Mouse (Mus musculus): ENCODE data around the gene Stum. TPM values are rescaled to one million over a fixed set of nuclear protein-coding genes. Genes with fewer than 3 reads are reported as not detected.

Gene Stum
- polyA plus RNA-seq, 1 experiment from 2014 or later: 0.14 TPM

- ATAC-seq (replicated peaks; ENCODE audit: low FRiP score) (no peak), DNase-seq (ENCODE audit: low spot score) (no peak)
- no peak overlapping the region for H3K4me3 ChIP-seq (ENCODE audit: low read depth, low read length)
- no peaks in the 10 kb centered on the region for H3K9me3 ChIP-seq (ENCODE audit: control insufficient read depth, low read length)
- 58% methylated on average over 5 of the region's 5 CpGs for WGBS
- no peak overlapping the region for H3K4me2 ChIP-seq
- H3K27me3 ChIP-seq (replicated peaks; ENCODE audit: control insufficient read depth, insufficient read depth, low read length): no peaks in the 10 kb centered on the region; the same call in none of the 2 replicates
- H3K4me1 ChIP-seq (replicated peaks; ENCODE audit: control insufficient read depth, insufficient read depth, low read length): no peaks in the 10 kb centered on the region
- no peak overlapping the region for H3K27ac ChIP-seq (ENCODE audit: low read depth, low read length)
- no peak overlapping the region for H3K9ac ChIP-seq (ENCODE audit: low read depth, low read length)
- no peaks in the 10 kb centered on the region for H3K36me3 ChIP-seq (ENCODE audit: control insufficient read depth, insufficient read depth, low read length)
Measured at GRCm38 (mm10) chr1:180460721-180461120, 22.6 kb downstream of the Stum start.

DNA sequence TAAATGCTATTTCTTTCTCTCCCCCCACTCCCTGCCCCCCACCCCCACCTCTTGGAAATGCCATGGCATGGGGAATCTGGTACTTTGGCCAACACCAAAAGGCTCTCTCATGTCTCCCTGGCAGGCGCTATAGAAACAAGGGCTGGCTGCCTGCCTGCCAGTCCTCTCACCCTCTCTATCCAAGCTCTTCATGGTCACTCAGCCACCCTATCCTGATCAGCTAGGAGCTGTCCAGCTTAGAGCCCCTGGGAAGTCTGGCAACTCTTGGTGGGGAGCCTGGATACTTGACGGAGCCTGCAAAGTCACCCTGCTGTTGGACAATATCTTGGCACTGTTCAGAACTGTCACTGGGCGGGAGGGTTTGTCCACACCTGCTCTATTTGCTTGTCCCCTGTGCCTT lies 24.6 kb downstream of the Stum start:
- Histone ChIP-seq H3K4me1 (replicated peaks; ENCODE audit: control insufficient read depth, insufficient read depth, low read length) (no peaks in the 10 kb centered on the region), H3K27me3 (replicated peaks; ENCODE audit: control insufficient read depth, insufficient read depth, low read length) (peaks cover 4% of the 10 kb centered on the region), H3K4me2 (no peak overlapping the region), H3K9ac (ENCODE audit: low read depth, low read length) (no peak overlapping the region), H3K9me3 (ENCODE audit: control insufficient read depth, low read length) (no peaks in the 10 kb centered on the region), H3K4me3 (ENCODE audit: low read depth, low read length) (no peak overlapping the region), H3K36me3 (ENCODE audit: control insufficient read depth, insufficient read depth, low read length) (no peaks in the 10 kb centered on the region), H3K27ac (ENCODE audit: low read depth, low read length) (no peak overlapping the region)
- no peak for ATAC-seq (replicated peaks; ENCODE audit: low FRiP score)
- 53% methylated on average over 3 of the region's 3 CpGs for WGBS
- DNase-seq (ENCODE audit: low spot score): no peak

DNA sequence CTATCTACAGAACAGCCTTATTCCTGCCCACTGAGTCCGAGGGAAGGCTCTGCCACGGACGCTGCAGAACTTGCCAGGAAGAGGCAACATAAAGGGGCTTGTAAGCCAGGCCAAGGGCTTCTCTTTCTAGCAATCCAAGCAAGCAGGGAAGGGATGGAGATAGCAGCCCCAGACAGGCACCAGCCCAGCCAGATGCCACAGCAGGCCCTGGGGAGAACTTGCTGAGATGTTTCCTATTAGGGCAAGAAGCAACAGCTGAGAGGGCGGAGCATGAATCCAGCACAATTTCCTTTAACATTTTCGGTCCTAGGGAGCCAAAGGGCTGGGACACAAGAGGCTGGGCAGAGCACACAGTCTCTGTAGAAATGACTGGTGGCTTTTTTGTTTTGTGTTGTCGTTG lies 25.0 kb downstream of the Stum start:
- no peak for ATAC-seq (replicated peaks; ENCODE audit: low FRiP score)
- DNase-seq (ENCODE audit: low spot score): no peak
- Histone ChIP-seq H3K4me3 (ENCODE audit: low read depth, low read length) (no peak overlapping the region), H3K27me3 (replicated peaks; ENCODE audit: control insufficient read depth, insufficient read depth, low read length) (peaks cover 4% of the 10 kb centered on the region), H3K4me1 (replicated peaks; ENCODE audit: control insufficient read depth, insufficient read depth, low read length) (no peaks in the 10 kb centered on the region), H3K36me3 (ENCODE audit: control insufficient read depth, insufficient read depth, low read length) (no peaks in the 10 kb centered on the region), H3K9ac (ENCODE audit: low read depth, low read length) (no peak overlapping the region), H3K27ac (ENCODE audit: low read depth, low read length) (no peak overlapping the region), H3K9me3 (ENCODE audit: control insufficient read depth, low read length) (no peaks in the 10 kb centered on the region), H3K4me2 (no peak overlapping the region)
- WGBS: 56% methylated on average over 6 of the region's 6 CpGs

GRCm38 (mm10) chr1:180449641-180450040 lies 33.7 kb downstream of the Stum start:
- Histone ChIP-seq H3K27me3 (replicated peaks; ENCODE audit: control insufficient read depth, insufficient read depth, low read length) (peaks cover 2% of the 10 kb centered on the region; the same call in 1 of the 2 replicates), H3K27ac (ENCODE audit: low read depth, low read length) (no peak overlapping the region), H3K9ac (ENCODE audit: low read depth, low read length) (no peak overlapping the region), H3K4me1 (replicated peaks; ENCODE audit: control insufficient read depth, insufficient read depth, low read length) (no peaks in the 10 kb centered on the region), H3K9me3 (ENCODE audit: control insufficient read depth, low read length) (no peaks in the 10 kb centered on the region), H3K36me3 (ENCODE audit: control insufficient read depth, insufficient read depth, low read length) (no peaks in the 10 kb centered on the region), H3K4me3 (ENCODE audit: low read depth, low read length) (no peak overlapping the region), H3K4me2 (no peak overlapping the region)
- DNase-seq (ENCODE audit: low spot score): no peak
- WGBS: 43% methylated on average over 2 of the region's 2 CpGs
- no peak for ATAC-seq (replicated peaks; ENCODE audit: low FRiP score)

GRCm38 (mm10) chr1:180444411-180444810 lies 38.9 kb downstream of the Stum start:
- H3K9ac ChIP-seq (ENCODE audit: low read depth, low read length): no peak overlapping the region
- no peaks in the 10 kb centered on the region for H3K36me3 ChIP-seq (ENCODE audit: control insufficient read depth, insufficient read depth, low read length)
- no peak overlapping the region for H3K4me3 ChIP-seq (ENCODE audit: low read depth, low read length)
- no peaks in the 10 kb centered on the region for H3K9me3 ChIP-seq (ENCODE audit: control insufficient read depth, low read length)
- DNase-seq (ENCODE audit: low spot score) (no peak), ATAC-seq (replicated peaks; ENCODE audit: low FRiP score) (no peak)
- 0 out of 2 replicates have a peak, but pooled peaks cover 4% of the 10 kb centered on the region for H3K27me3 ChIP-seq (replicated peaks; ENCODE audit: control insufficient read depth, insufficient read depth, low read length)
- 72% methylated on average over 3 of the region's 3 CpGs for WGBS
- H3K4me1 ChIP-seq (replicated peaks; ENCODE audit: control insufficient read depth, insufficient read depth, low read length): no peaks in the 10 kb centered on the region
- H3K27ac ChIP-seq (ENCODE audit: low read depth, low read length): no peak overlapping the region
- H3K4me2 ChIP-seq: no peak overlapping the region

DNA sequence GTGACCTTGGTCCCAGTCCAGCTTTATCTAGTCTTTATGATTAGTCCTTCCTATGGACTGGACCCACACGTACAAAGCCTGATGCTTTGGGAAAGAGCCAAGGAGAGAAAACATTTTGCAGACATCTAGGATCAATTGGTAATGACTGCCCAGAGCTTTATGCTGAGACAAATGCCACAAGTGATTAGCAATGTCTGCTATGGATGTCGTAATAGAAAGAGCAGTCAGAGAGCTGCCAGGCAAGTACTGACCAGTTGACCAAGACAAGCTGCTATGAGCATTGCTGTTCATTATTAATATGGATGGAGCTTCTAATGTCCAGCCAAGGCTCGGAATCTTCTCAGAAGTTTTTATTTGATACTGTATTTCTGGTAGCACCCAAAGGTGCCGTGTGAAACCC lies 43.8 kb downstream of the Stum start:
- ATAC-seq (replicated peaks; ENCODE audit: low FRiP score) (no peak), DNase-seq (ENCODE audit: low spot score) (no peak)
- Histone ChIP-seq H3K36me3 (ENCODE audit: control insufficient read depth, insufficient read depth, low read length) (no peaks in the 10 kb centered on the region), H3K9me3 (ENCODE audit: control insufficient read depth, low read length) (no peaks in the 10 kb centered on the region), H3K4me1 (replicated peaks; ENCODE audit: control insufficient read depth, insufficient read depth, low read length) (0 out of 2 replicates have a peak, but pooled peaks cover 3% of the 10 kb centered on the region), H3K4me3 (ENCODE audit: low read depth, low read length) (no peak overlapping the region), H3K9ac (ENCODE audit: low read depth, low read length) (no peak overlapping the region), H3K4me2 (no peak overlapping the region), H3K27me3 (replicated peaks; ENCODE audit: control insufficient read depth, insufficient read depth, low read length) (peaks cover 4% of the 10 kb centered on the region; the same call in 1 of the 2 replicates), H3K27ac (ENCODE audit: low read depth, low read length) (no peak overlapping the region)
- 65% methylated on average over 4 of the region's 4 CpGs for WGBS

DNA sequence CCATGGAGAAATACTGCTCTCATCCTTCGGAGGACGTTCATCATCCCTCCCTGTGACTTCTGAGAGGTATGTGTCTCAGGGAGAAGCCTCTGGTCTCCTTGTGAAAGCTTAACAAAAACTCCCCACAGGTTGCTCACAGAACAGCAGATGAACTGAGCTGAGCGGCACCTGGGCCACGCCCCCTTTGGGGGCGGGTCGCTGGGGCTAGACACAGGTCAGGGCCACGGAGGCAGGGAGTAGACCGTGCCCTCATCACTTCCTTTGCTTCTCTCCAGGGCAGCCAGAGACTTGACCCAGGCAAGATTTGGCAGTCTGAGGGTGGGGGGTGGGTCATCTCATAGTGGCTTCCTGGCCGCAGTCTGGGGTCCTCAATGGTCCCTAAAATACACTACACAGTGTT lies 48.4 kb downstream of the Stum start:
- Histone ChIP-seq H3K4me2 (no peak overlapping the region), H3K27me3 (replicated peaks; ENCODE audit: control insufficient read depth, insufficient read depth, low read length) (peaks cover 5% of the 10 kb centered on the region; the same call in 1 of the 2 replicates), H3K9me3 (ENCODE audit: control insufficient read depth, low read length) (no peaks in the 10 kb centered on the region), H3K36me3 (ENCODE audit: control insufficient read depth, insufficient read depth, low read length) (no peaks in the 10 kb centered on the region), H3K4me1 (replicated peaks; ENCODE audit: control insufficient read depth, insufficient read depth, low read length) (0 out of 2 replicates have a peak, but pooled peaks cover 6% of the 10 kb centered on the region), H3K9ac (ENCODE audit: low read depth, low read length) (no peak overlapping the region), H3K27ac (ENCODE audit: low read depth, low read length) (no peak overlapping the region), H3K4me3 (ENCODE audit: low read depth, low read length) (no peak overlapping the region)
- ATAC-seq (replicated peaks; ENCODE audit: low FRiP score): no peak
- DNase-seq (ENCODE audit: low spot score): no peak
- 11% methylated on average over 9 of the region's 9 CpGs for WGBS

DNA sequence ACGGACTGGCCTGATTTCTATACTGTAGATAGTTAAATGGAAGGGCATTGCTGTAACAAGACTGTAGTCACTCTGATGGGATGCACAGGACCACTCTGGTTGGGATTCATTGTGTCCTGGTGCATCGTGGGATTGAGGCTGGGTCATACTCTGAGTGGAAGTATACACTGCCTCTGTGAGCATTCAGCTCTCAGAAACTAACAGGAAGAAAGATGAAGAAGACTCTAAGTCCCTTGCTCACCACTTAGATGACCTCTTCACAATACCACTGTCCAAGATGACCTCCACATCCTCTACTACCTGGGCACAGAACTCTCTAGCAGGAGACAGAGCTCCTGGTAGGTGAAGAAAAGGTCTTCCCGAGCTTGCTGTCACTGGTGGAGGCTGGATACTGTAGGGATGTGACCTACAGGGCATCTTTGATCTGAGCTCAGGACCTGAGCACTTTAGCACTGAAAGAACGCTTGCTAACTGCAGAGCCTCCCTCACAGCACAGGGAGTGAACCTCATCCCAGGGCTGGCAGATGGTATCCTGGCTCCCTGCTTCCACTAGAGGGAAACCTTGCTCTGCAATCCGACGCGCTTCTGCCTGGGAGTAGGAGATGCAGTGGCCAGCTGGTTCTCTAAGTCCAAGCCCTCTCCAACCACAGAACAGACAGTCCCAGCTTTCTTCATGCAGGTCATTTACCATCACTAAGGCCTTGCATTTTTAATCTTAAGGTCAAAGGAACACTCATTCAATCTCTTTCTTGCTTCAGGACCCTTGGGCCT lies 49.3 kb downstream of the Stum start:
- no peaks in the 10 kb centered on the region for H3K36me3 ChIP-seq (ENCODE audit: control insufficient read depth, insufficient read depth, low read length)
- peaks cover 5% of the 10 kb centered on the region; the same call in 1 of the 2 replicates for H3K27me3 ChIP-seq (replicated peaks; ENCODE audit: control insufficient read depth, insufficient read depth, low read length)
- no peak overlapping the region for H3K27ac ChIP-seq (ENCODE audit: low read depth, low read length)
- H3K9ac ChIP-seq (ENCODE audit: low read depth, low read length): no peak overlapping the region
- 0 out of 2 replicates have a peak, but pooled peaks cover 6% of the 10 kb centered on the region for H3K4me1 ChIP-seq (replicated peaks; ENCODE audit: control insufficient read depth, insufficient read depth, low read length)
- no peak overlapping the region for H3K4me2 ChIP-seq
- 16% methylated on average over 7 of the region's 7 CpGs for WGBS
- no peaks in the 10 kb centered on the region for H3K9me3 ChIP-seq (ENCODE audit: control insufficient read depth, low read length)
- no peak for DNase-seq (ENCODE audit: low spot score)
- ATAC-seq (replicated peaks; ENCODE audit: low FRiP score): peak; percentile 64
- H3K4me3 ChIP-seq (ENCODE audit: low read depth, low read length): no peak overlapping the region

DNA sequence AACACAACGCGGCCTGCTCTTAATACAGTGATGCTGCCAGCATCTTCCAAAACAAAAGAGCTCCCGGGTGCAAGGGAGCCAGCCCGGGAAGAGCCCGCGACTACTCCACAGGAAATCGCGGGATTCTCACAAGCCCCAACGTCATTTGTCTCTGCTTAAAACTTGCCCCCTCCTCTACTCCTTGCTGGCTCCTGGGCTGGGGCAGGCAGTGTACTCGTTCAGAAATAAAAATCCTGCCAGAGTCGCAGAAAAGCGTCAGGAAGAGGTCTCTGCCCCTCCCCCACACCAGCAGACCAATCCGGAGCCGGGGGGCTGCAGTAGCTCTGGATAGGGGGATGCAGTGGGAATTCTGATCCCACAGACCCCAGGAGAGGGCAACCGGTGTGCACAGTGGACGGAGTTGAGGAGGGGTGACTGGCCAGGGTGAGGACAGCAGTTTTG lies 50.2 kb downstream of the Stum start:
- peaks cover 5% of the 10 kb centered on the region; the same call in 1 of the 2 replicates for H3K27me3 ChIP-seq (replicated peaks; ENCODE audit: control insufficient read depth, insufficient read depth, low read length)
- H3K27ac ChIP-seq (ENCODE audit: low read depth, low read length): no peak overlapping the region
- no peak for DNase-seq (ENCODE audit: low spot score)
- H3K9me3 ChIP-seq (ENCODE audit: control insufficient read depth, low read length): no peaks in the 10 kb centered on the region
- peak overlapping the region; percentile 54 for H3K4me2 ChIP-seq
- H3K4me3 ChIP-seq (ENCODE audit: low read depth, low read length): no peak overlapping the region
- peaks cover 7% of the 10 kb centered on the region; the same call in 1 of the 2 replicates for H3K4me1 ChIP-seq (replicated peaks; ENCODE audit: control insufficient read depth, insufficient read depth, low read length)
- no peak for ATAC-seq (replicated peaks; ENCODE audit: low FRiP score)
- H3K36me3 ChIP-seq (ENCODE audit: control insufficient read depth, insufficient read depth, low read length): no peaks in the 10 kb centered on the region
- no peak overlapping the region for H3K9ac ChIP-seq (ENCODE audit: low read depth, low read length)
- 6% methylated on average over 16 of the region's 16 CpGs for WGBS

Data from liver, embryonic 11.5 days (tissue).